Mouse (Mus musculus): ENCODE results near the gene Plekha4.
"Not testable (repeated sequence)": the region's sequence is repeated elsewhere in the genome, so short reads cannot be mapped to it uniquely, and the experiment has no call there.

GRCm38 (mm10) chr7:45484985-45485384 is 41.1 kb upstream of the Plekha4 start:
- not testable (repeated sequence) for TF ChIP-seq CTCF (IDR thresholded peaks at IDR 0.05; ENCODE audit: control insufficient read depth, insufficient read depth, insufficient replicate concordance, low read depth, low read length); POLR2A (IDR thresholded peaks at IDR 0.05; ENCODE audit: control insufficient read depth, low read depth, low read length)

All from testis, adult 2 months (tissue).